Mouse (Mus musculus) midbrain, embryonic 16.5 days (tissue): ENCODE measurements at regions not wholly inside any gene's neighbourhood (a gene's known extent, or its start where the extent isn't known, plus 50 kb on each side); places are given as distances from the start of the nearest gene placed in this dataset.

Experiments
- ATAC-seq: fragments of 200-750 bp; cut with Nextera tagmentation; 2 replicates; pipeline ENCODE4 v1.8.0; 2017; ENCODE audit warnings: moderate TSS enrichment
- H3K27ac ChIP-seq: fragments of 300-500 bp; sonication (generic); 2 replicates; pipeline ENCODE4 v1.5.1; 2014; ENCODE audit warnings: mild to moderate bottlenecking, low read length, mixed read lengths
- H3K27me3 ChIP-seq: fragments of 300-500 bp; sonication (generic); 2 replicates; pipeline ENCODE4 v1.6.1; 2014; ENCODE audit warnings: low read depth, low read length, mixed read lengths; ENCODE audit not compliant: control insufficient read depth, insufficient read depth
- H3K36me3 ChIP-seq: fragments of 300-500 bp; sonication (generic); 2 replicates; pipeline ENCODE4 v1.6.1; 2014; ENCODE audit warnings: mild to moderate bottlenecking, low read length, moderate library complexity, mixed read lengths; ENCODE audit not compliant: control insufficient read depth, insufficient read depth
- H3K4me1 ChIP-seq: fragments of 300-500 bp; sonication (generic); 2 replicates; pipeline ENCODE4 v1.6.1; 2014; ENCODE audit warnings: mild to moderate bottlenecking, low read length, mixed read lengths; ENCODE audit not compliant: control insufficient read depth, insufficient read depth
- H3K4me2 ChIP-seq: fragments of 300-500 bp; sonication (generic); 2 replicates; pipeline ENCODE4 v1.6.1; 2014; ENCODE audit warnings: mild to moderate bottlenecking, low read length, mixed read lengths
- H3K4me3 ChIP-seq: fragments of 300-500 bp; sonication (generic); 2 replicates; pipeline ENCODE4 v1.5.1; 2014; ENCODE audit warnings: low read depth, mild to moderate bottlenecking, low read length, moderate library complexity, mixed read lengths
- H3K9ac ChIP-seq: fragments of 300-500 bp; sonication (generic); 2 replicates; pipeline ENCODE4 v1.6.1; 2014; ENCODE audit warnings: low read depth, low read length, mixed read lengths
- H3K9me3 ChIP-seq: fragments of 300-500 bp; sonication (generic); replicated peaks from 2 replicates; pipeline ENCODE4 v1.6.1; 2014; ENCODE audit warnings: mild to moderate bottlenecking, low read length, mixed read lengths; ENCODE audit not compliant: control insufficient read depth, poor library complexity, severe bottlenecking
- WGBS: fragments of 180-500 bp; shearing (Covaris S2); extraction: QIAGEN DNeasy Blood & Tissue Kit; methylation state at CpG from one replicate; pipeline ENCODE4 v1.1.7; 2014; 5-methylcytosine and 5-hydroxymethylcytosine counted together

DNA sequence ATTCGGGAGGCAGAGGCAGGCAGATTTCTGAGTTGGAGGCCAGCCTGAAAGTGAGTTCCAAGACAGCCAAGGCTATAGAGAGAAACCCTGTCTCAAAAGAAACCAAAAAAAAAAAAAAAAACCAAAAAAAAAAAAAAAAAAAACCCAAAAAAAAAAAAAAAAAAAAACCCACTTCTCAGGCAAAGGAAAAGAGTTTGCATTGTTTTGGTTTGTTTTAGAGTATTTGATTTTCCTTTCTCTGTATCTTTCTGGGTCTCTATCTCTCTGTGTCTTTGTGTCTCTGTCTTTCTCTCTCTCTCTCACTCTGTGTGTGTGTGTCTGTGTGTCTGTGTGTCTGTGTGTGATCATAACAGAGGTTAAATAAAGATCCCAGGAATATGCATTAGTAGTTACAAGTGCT lies 95.7 kb upstream of the AI593442 start:
- H3K9ac ChIP-seq, result no peak overlapping the region
- WGBS, result 100% methylated on average over 1 of the region's 1 CpGs
- H3K9me3 ChIP-seq, result no peaks in the 10 kb centered on the region
- ATAC-seq, result no peak
- no peak overlapping the region for H3K27ac ChIP-seq
- H3K27me3 ChIP-seq, result no peaks in the 10 kb centered on the region
- no peaks in the 10 kb centered on the region for H3K36me3 ChIP-seq
- no peaks in the 10 kb centered on the region for H3K4me1 ChIP-seq
- H3K4me3 ChIP-seq, result no peak overlapping the region
- H3K4me2 ChIP-seq, result no peak overlapping the region

DNA sequence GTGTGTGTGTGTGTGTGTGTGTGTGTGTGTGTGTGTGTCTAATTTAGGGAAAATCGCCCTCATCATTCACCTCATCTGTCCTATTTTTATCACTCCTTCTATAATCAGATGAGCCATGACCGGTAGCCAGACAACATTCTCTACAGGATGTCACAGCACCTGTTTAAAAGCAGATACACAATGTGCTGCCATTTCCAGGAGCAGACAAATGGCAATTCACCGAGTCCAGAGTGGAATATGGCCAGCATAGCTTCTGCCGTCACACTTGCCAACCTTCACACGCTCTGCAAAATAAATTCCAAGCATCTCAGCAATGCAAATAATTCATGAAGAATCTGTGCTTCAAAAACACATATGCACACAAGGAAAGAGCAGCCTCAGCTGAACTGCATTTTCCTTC lies 88.5 kb upstream of the AI593442 start:
- Histone ChIP-seq H3K9ac (no peak overlapping the region), H3K36me3 (no peaks in the 10 kb centered on the region), H3K27me3 (no peaks in the 10 kb centered on the region), H3K4me2 (no peak overlapping the region), H3K4me3 (no peak overlapping the region), H3K9me3 (no peaks in the 10 kb centered on the region), H3K27ac (0 out of 2 replicates have a peak overlapping the region, but pooled peaks have one; percentile 4), H3K4me1 (no peaks in the 10 kb centered on the region)
- 75% methylated on average over 5 of the region's 5 CpGs for WGBS
- no peak for ATAC-seq

DNA sequence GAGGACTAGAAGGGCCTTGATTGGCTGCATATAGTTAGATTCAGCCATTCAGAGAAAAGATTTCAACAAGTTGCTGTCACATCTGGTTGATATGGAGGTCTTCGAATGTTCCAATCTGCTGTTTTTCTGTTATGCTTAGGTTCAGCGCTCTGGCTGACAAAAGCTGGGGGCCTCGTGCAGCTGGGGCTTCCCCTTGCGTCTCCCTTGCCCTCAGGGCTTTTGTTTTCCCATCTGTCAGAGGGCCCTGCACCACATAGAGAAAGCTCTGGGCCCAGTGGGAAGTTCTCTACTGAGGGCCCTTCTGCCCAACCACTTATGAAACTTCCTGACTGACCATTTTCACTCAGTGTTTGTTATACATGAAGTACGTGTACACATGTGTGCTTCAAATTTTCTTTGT lies 86.2 kb upstream of the AI593442 start:
- H3K27me3 ChIP-seq, result no peaks in the 10 kb centered on the region
- H3K27ac ChIP-seq, result no peak overlapping the region
- no peaks in the 10 kb centered on the region for H3K4me1 ChIP-seq
- no peak overlapping the region for H3K4me2 ChIP-seq
- no peak for ATAC-seq
- no peak overlapping the region for H3K9ac ChIP-seq
- no peaks in the 10 kb centered on the region for H3K9me3 ChIP-seq
- WGBS, result 45% methylated on average over 5 of the region's 5 CpGs
- no peak overlapping the region for H3K4me3 ChIP-seq
- no peaks in the 10 kb centered on the region for H3K36me3 ChIP-seq

DNA sequence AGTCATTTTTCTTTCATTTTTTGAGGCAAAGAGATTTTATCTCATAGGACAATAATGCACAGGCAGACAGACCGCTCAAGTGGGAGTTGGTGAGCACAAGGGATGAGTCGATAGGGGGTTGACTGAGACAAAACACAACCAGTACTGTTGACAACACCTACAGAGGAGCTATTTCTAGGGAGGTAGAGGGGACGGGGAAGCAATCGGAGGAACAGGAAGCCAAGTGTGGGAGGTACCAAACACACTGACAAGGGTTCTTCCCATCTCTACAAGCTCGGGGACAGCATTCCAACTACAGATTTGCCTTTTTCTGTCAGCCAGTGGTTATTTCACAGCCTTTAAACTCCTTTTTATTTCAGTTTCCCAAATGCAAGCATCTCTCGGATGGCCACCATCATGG lies 83.3 kb upstream of the AI593442 start:
- Histone ChIP-seq H3K36me3 (no peaks in the 10 kb centered on the region), H3K9me3 (no peaks in the 10 kb centered on the region), H3K4me2 (no peak overlapping the region), H3K27me3 (no peaks in the 10 kb centered on the region), H3K4me3 (no peak overlapping the region), H3K27ac (no peak overlapping the region), H3K4me1 (no peaks in the 10 kb centered on the region), H3K9ac (no peak overlapping the region)
- no peak for ATAC-seq
- WGBS, result 87% methylated on average over 6 of the region's 6 CpGs

DNA sequence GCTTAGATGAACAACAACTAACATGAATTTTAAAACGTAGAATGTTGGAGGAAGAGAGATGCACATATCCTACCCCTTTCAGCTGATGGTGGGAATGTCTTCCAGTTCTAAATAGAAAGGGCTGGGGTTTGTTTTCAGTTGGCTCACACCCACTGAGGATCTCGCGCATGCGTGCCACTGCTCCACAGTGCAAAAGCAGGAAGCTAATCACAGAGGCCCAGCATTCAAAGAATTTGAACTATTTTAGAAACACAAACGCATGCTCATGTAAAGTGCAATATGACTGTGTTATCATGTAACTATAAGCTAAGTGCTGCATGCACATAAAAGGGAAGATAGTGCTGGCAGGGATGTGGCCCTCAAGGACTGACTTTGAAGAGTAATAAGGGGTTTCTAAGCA lies 81.7 kb upstream of the AI593442 start:
- Histone ChIP-seq H3K9ac (no peak overlapping the region), H3K4me1 (no peaks in the 10 kb centered on the region), H3K4me3 (no peak overlapping the region), H3K4me2 (no peak overlapping the region), H3K27ac (no peak overlapping the region), H3K9me3 (no peaks in the 10 kb centered on the region), H3K27me3 (no peaks in the 10 kb centered on the region), H3K36me3 (no peaks in the 10 kb centered on the region)
- WGBS, result 89% methylated on average over 5 of the region's 5 CpGs
- no peak for ATAC-seq

DNA sequence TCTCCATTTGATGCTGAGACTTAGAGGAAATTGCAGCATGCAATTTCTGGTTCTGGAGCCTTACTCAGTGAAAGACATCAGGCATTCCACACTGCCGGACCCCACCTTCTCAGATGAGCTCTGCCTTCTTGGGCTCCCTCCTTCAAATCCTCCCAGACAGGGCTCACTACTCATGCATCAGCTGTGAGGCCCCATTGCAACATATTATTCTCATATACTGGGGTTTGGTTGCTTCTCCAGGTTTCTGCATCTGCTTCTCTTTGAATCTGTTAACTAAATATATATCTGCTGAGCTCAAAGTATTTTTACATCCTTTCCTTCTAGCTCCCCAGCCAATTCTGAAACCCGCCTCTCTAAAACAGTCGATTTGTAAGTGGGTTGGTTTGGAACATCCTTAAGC lies 68.8 kb upstream of the AI593442 start:
- H3K9ac ChIP-seq, result no peak overlapping the region
- H3K27me3 ChIP-seq, result no peaks in the 10 kb centered on the region
- WGBS, result 88% methylated on average over 3 of the region's 3 CpGs
- H3K36me3 ChIP-seq, result no peaks in the 10 kb centered on the region
- no peaks in the 10 kb centered on the region for H3K4me1 ChIP-seq
- H3K4me3 ChIP-seq, result no peak overlapping the region
- ATAC-seq, result no peak
- H3K9me3 ChIP-seq, result no peaks in the 10 kb centered on the region
- H3K4me2 ChIP-seq, result no peak overlapping the region
- H3K27ac ChIP-seq, result no peak overlapping the region

DNA sequence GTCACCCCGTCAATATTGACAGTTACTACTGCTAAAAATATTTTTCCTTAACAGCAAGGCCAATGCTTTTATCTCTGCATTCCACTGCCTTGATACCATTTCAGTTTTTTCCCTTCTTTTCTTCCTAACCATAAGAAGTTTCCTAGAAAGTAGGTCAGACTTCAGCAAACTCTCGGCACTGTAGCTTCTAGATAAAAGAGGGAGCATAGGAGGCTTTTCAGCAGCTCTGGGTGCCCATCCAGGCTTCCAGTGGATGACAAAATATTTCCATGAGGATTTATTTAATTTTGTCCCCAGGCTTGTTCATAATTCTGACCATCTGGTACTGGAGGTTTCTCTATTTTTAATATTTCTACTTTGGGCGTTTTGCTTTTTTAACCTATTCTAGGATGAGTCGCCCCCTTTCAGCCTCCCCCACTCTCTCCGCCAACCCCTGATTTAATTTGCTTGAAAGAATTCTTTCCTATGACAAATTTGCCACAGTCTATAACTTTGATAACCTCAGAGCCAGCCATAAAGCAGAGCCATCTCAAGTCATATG lies 59.0 kb upstream of the AI593442 start:
- ATAC-seq, result no peak
- H3K9me3 ChIP-seq, result no peaks in the 10 kb centered on the region
- 89% methylated on average over 5 of the region's 5 CpGs for WGBS

More for the DNA sequence above, 59.0 kb upstream of the AI593442 start:
- H3K9ac ChIP-seq, result no peak overlapping the region
- no peaks in the 10 kb centered on the region for H3K27me3 ChIP-seq
- no peaks in the 10 kb centered on the region for H3K4me1 ChIP-seq
- no peaks in the 10 kb centered on the region for H3K36me3 ChIP-seq
- no peak overlapping the region for H3K27ac ChIP-seq
- H3K4me2 ChIP-seq, result no peak overlapping the region
- H3K4me3 ChIP-seq, result no peak overlapping the region
